Mouse (Mus musculus): Measurements from ENCODE around the gene Piezo1.

The Piezo1 gene

GRCm38 (mm10) chr8:122463651-122464640 is 87.2 kb downstream of the Piezo1 start:
- in situ Hi-C loops (cut with MboI; ENCODE audit: unreplicated experiment in 2 of 2) = no loop called here

- in situ Hi-C loops (cut with MboI; ENCODE audit: unreplicated experiment in 2 of 2) = no loop called here
These were observed 88.6 kb downstream of the Piezo1 start for GRCm38 (mm10) chr8:122462510-122462909.

- in situ Hi-C loops (cut with MboI; ENCODE audit: unreplicated experiment in 2 of 2) = no loop called here
These were observed 89.5 kb downstream of the Piezo1 start for GRCm38 (mm10) chr8:122461473-122462148.

GRCm38 (mm10) chr8:122460524-122461472 is 90.3 kb downstream of the Piezo1 start, which contains the start of gene Snai3:
Gene Snai3 (minus strand): TSS chr8:122460733.
- in situ Hi-C loops (cut with MboI; ENCODE audit: unreplicated experiment in 2 of 2) = no loop called here

- in situ Hi-C loops (cut with MboI; ENCODE audit: unreplicated experiment in 2 of 2) = no loop called here
These were observed 91.1 kb downstream of the Piezo1 start for GRCm38 (mm10) chr8:122459990-122460389.

- in situ Hi-C loops (cut with MboI; ENCODE audit: unreplicated experiment in 2 of 2) = no loop called here
These were observed 91.8 kb downstream of the Piezo1 start for GRCm38 (mm10) chr8:122459218-122459900.

- in situ Hi-C loops (cut with MboI; ENCODE audit: unreplicated experiment in 2 of 2) = no loop called here
These were observed 94.0 kb downstream of the Piezo1 start for GRCm38 (mm10) chr8:122457171-122457570.

GRCm38 (mm10) chr8:122454409-122454808 is 96.7 kb downstream of the Piezo1 start:
- in situ Hi-C loops (cut with MboI; ENCODE audit: unreplicated experiment in 2 of 2) = no loop called here

GRCm38 (mm10) chr8:122452154-122452553 is 99.0 kb downstream of the Piezo1 start:
- in situ Hi-C loops (cut with MboI; ENCODE audit: unreplicated experiment in 2 of 2) = no loop called here

- in situ Hi-C loops (cut with MboI; ENCODE audit: unreplicated experiment in 2 of 2) = no loop called here
These were observed 99.9 kb downstream of the Piezo1 start for GRCm38 (mm10) chr8:122451161-122451703.

- in situ Hi-C loops (cut with MboI; ENCODE audit: unreplicated experiment in 2 of 2) = loop anchor here (10.0 kb wide), 2 partner anchors 160 to 170 kb away; partner anchors contain the start of gene Zfpm1 (in 1 of the 2)
These were observed 105.9 kb downstream of the Piezo1 start for GRCm38 (mm10) chr8:122445203-122445602.

GRCm38 (mm10) chr8:122444058-122444748 is 106.9 kb downstream of the Piezo1 start:
- in situ Hi-C loops (cut with MboI; ENCODE audit: unreplicated experiment in 2 of 2) = loop anchor here (5.0 to 10.0 kb wide), 3 partner anchors 103 to 169 kb away; partner anchors contain the start of gene Zfpm1 (in 1 of the 2)

GRCm38 (mm10) chr8:122443262-122444006 is 107.7 kb downstream of the Piezo1 start, which contains the start of gene Mvd:
Gene Mvd (minus strand): TSS chr8:122443422.
- in situ Hi-C loops (cut with MboI; ENCODE audit: unreplicated experiment in 2 of 2) = loop anchor here (5.0 to 10.0 kb wide), 3 partner anchors 104 to 169 kb away; partner anchors contain the start of gene Zfpm1 (in 1 of the 2)

GRCm38 (mm10) chr8:122442781-122443180 is 108.3 kb downstream of the Piezo1 start:
- in situ Hi-C loops (cut with MboI; ENCODE audit: unreplicated experiment in 2 of 2) = loop anchor here (5.0 to 10.0 kb wide), 3 partner anchors 105 to 168 kb away; partner anchors contain the start of gene Zfpm1 (in 1 of the 2)

GRCm38 (mm10) chr8:122442356-122442755 is 108.8 kb downstream of the Piezo1 start:
- in situ Hi-C loops (cut with MboI; ENCODE audit: unreplicated experiment in 2 of 2) = loop anchor here (5.0 to 10.0 kb wide), 3 partner anchors 105 to 168 kb away; partner anchors contain the start of gene Zfpm1 (in 1 of the 2)

- in situ Hi-C loops (cut with MboI; ENCODE audit: unreplicated experiment in 2 of 2) = loop anchor here (5.0 to 10.0 kb wide), 3 partner anchors 106 to 167 kb away; partner anchors contain the start of gene Zfpm1 (in 1 of the 2)
These were observed 109.8 kb downstream of the Piezo1 start for GRCm38 (mm10) chr8:122441326-122441725.

GRCm38 (mm10) chr8:122439336-122439735 is 111.8 kb downstream of the Piezo1 start:
- in situ Hi-C loops (cut with MboI; ENCODE audit: unreplicated experiment in 2 of 2) = no loop called here

Data from v-Abl transformed pro-B cells (cell line).